Mouse (Mus musculus) cortical plate, adult 2 months (tissue): ENCODE measurements around the gene Gm44579.

Experiments used
- CTCF ChIP-seq: fragments of 200-500 bp; IDR thresholded peaks from 2 replicates; pipeline ENCODE4 v1.5.1; 2011; ENCODE audit warnings: mild to moderate bottlenecking, control low read depth, low read length; ENCODE audit not compliant: insufficient read depth; ENCODE audit errors: extremely low read depth
- POLR2A ChIP-seq: fragments of 200-500 bp; IDR thresholded peaks from 2 replicates; pipeline ENCODE4 v1.6.1; 2011; ENCODE audit warnings: mild to moderate bottlenecking, low read length, control low read depth; ENCODE audit not compliant: insufficient read depth; ENCODE audit errors: extremely low read depth

GRCm38 (mm10) chr15:98235442-98235841 lies 14.7 kb upstream of the Gm44579 start:
- TF ChIP-seq POLR2A = no peak
- no peak for TF ChIP-seq CTCF
